Mouse (Mus musculus): ENCODE measurements at regions not wholly inside any gene's neighbourhood (a gene's known extent, or its start where the extent isn't known, plus 50 kb on each side); places are given as distances from the start of the nearest gene placed in this dataset.
A peak's percentile ranks its signal among the peaks of the same experiment; 100 is the strongest.

- Histone ChIP-seq H3K9ac (ENCODE audit: low read length) (no peak overlapping the region), H3K4me1 (ENCODE audit: control insufficient read depth, insufficient read depth, low read length) (no peaks in the 10 kb centered on the region), H3K27me3 (ENCODE audit: control insufficient read depth, insufficient read depth, low read length) (no peaks in the 10 kb centered on the region), H3K27ac (ENCODE audit: low read depth, low read length) (no peak overlapping the region), H3K4me2 (no peak overlapping the region), H3K36me3 (ENCODE audit: control insufficient read depth, insufficient read depth, low read length) (no peaks in the 10 kb centered on the region), H3K9me3 (ENCODE audit: control insufficient read depth, low read length) (no peaks in the 10 kb centered on the region), H3K4me3 (ENCODE audit: low read depth, low read length) (no peak overlapping the region)
- ATAC-seq (ENCODE audit: low FRiP score) (no peak), DNase-seq (ENCODE audit: low spot score, missing footprints) (peak; percentile 53)
- WGBS = 69% methylated on average over 4 of the region's 4 CpGs
Observed at GRCm38 (mm10) chr9:47332929-47333328, 197.0 kb upstream of the Cadm1 start.

DNA sequence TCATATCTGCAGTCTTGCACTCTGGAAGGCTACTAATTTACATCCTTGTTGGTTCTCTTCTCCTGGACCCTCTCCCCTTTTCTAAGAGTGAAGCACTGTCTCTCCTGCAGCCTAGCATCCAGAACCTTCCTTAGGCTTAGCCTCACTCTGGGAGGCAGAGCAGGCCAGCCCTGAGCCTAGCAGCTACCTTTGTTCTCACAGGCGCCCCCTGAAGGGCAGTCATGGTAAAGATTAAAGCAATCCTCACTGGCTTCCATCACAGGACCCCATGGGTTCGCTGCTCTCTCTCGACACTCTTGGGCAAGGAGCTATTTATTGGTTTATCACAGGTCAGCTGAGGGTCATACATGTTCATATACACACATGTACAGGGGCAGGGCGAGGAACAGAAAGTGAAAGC lies 191.8 kb upstream of the Cadm1 start:
- Histone ChIP-seq H3K27ac (ENCODE audit: low read depth, low read length) (no peak overlapping the region), H3K9ac (ENCODE audit: low read length) (no peak overlapping the region), H3K4me2 (no peak overlapping the region), H3K27me3 (ENCODE audit: control insufficient read depth, insufficient read depth, low read length) (no peaks in the 10 kb centered on the region), H3K4me1 (ENCODE audit: control insufficient read depth, insufficient read depth, low read length) (no peaks in the 10 kb centered on the region), H3K4me3 (ENCODE audit: low read depth, low read length) (no peak overlapping the region), H3K36me3 (ENCODE audit: control insufficient read depth, insufficient read depth, low read length) (no peaks in the 10 kb centered on the region), H3K9me3 (ENCODE audit: control insufficient read depth, low read length) (no peaks in the 10 kb centered on the region)
- ATAC-seq (ENCODE audit: low FRiP score) (no peak), DNase-seq (ENCODE audit: low spot score, missing footprints) (no peak)
- WGBS = 54% methylated on average over 4 of the region's 4 CpGs

DNA sequence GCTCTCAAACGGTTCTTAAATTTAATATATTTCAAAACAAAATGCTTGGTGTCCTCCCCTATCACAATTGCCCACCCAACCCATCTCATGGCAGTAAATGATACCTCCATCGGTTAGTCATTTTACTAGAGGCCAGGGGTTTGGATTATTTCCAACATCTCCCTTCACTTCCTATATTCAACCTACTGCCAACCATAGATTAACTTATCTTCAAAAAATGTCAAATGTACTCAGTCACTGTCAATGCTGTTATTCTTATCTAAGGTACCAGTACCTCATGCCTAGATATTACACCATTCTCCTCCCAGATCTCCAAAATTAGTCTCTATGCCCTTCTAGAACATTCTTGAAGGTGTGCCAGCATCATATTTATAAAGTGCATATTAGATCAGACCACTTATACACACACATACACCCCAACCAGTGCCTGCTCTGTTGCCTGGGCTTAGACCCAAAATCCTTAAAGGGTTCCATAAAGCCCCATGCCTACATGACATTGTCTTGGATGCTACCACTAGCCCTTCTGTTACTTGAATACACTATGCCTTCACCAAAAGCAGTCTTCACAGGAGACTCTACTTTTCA lies 183.4 kb upstream of the Cadm1 start:
- DNase-seq (ENCODE audit: low spot score, missing footprints) (no peak), ATAC-seq (ENCODE audit: low FRiP score) (no peak)
- Histone ChIP-seq H3K4me2 (no peak overlapping the region), H3K4me1 (ENCODE audit: control insufficient read depth, insufficient read depth, low read length) (no peaks in the 10 kb centered on the region), H3K9me3 (ENCODE audit: control insufficient read depth, low read length) (no peaks in the 10 kb centered on the region), H3K27ac (ENCODE audit: low read depth, low read length) (no peak overlapping the region), H3K36me3 (ENCODE audit: control insufficient read depth, insufficient read depth, low read length) (no peaks in the 10 kb centered on the region), H3K27me3 (ENCODE audit: control insufficient read depth, insufficient read depth, low read length) (no peaks in the 10 kb centered on the region; the same call in 1 of the 2 replicates), H3K4me3 (ENCODE audit: low read depth, low read length) (no peak overlapping the region), H3K9ac (ENCODE audit: low read length) (no peak overlapping the region)
- WGBS = 95% methylated on average over 2 of the region's 2 CpGs

- Histone ChIP-seq H3K36me3 (ENCODE audit: control insufficient read depth, insufficient read depth, low read length) (no peaks in the 10 kb centered on the region), H3K4me1 (ENCODE audit: control insufficient read depth, insufficient read depth, low read length) (peaks cover 7% of the 10 kb centered on the region; the same call in 1 of the 2 replicates), H3K27me3 (ENCODE audit: control insufficient read depth, insufficient read depth, low read length) (no peaks in the 10 kb centered on the region; the same call in 1 of the 2 replicates), H3K9ac (ENCODE audit: low read length) (no peak overlapping the region), H3K9me3 (ENCODE audit: control insufficient read depth, low read length) (no peaks in the 10 kb centered on the region), H3K27ac (ENCODE audit: low read depth, low read length) (no peak overlapping the region), H3K4me3 (ENCODE audit: low read depth, low read length) (no peak overlapping the region), H3K4me2 (no peak overlapping the region)
- WGBS = 87% methylated on average over 5 of the region's 5 CpGs
- ATAC-seq (ENCODE audit: low FRiP score) (no peak), DNase-seq (ENCODE audit: low spot score, missing footprints) (peak; percentile 67)
Observed at GRCm38 (mm10) chr9:47350301-47350700, 179.7 kb upstream of the Cadm1 start.

DNA sequence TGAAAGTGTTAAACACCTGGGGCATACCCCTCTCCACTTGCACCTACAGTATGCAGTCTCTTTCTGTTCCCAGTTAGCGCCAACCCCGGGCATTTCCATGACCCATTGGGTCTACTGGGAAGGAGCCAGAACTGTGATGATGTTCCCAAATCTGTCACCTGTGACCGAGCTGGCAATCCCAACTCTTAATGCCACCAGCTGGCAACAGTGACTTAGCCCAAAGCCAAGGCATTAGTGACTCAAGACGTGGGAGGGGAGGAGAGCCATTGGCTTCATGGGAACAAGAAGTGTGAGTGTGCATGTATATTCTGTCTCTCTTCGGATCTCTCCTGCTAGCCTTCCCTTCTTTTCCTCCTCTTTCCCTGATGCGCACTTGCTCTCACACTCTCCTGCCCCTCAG lies 178.9 kb upstream of the Cadm1 start:
- no peaks in the 10 kb centered on the region; the same call in 1 of the 2 replicates for H3K27me3 ChIP-seq (ENCODE audit: control insufficient read depth, insufficient read depth, low read length)
- no peak overlapping the region for H3K4me2 ChIP-seq
- ATAC-seq (ENCODE audit: low FRiP score) (no peak), DNase-seq (ENCODE audit: low spot score, missing footprints) (peak; percentile 69)
- WGBS = 91% methylated on average over 6 of the region's 6 CpGs
- peaks cover 7% of the 10 kb centered on the region; the same call in 1 of the 2 replicates for H3K4me1 ChIP-seq (ENCODE audit: control insufficient read depth, insufficient read depth, low read length)
- no peak overlapping the region for H3K27ac ChIP-seq (ENCODE audit: low read depth, low read length)
- no peaks in the 10 kb centered on the region for H3K36me3 ChIP-seq (ENCODE audit: control insufficient read depth, insufficient read depth, low read length)
- no peak overlapping the region for H3K4me3 ChIP-seq (ENCODE audit: low read depth, low read length)
- no peak overlapping the region for H3K9ac ChIP-seq (ENCODE audit: low read length)
- no peaks in the 10 kb centered on the region for H3K9me3 ChIP-seq (ENCODE audit: control insufficient read depth, low read length)

DNA sequence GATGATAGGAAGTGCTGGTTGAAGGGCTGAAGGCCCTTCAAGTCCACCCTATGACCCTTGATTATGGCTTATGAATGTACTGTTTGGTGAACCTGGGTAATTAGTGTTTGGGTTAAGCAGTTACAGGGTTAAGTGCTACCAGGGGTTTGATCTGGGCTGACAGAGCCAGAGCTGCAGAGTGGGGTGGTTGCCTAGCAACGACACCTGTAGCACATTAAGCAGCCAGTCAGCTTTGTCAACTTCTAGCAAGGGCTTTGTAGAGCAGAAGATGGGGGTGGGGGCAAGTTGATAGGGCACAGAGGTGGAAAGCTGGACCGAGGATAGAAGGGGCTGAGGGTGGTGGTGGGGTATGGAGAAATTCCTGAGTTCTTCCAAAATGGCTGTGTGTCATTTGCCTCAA lies 177.0 kb upstream of the Cadm1 start:
- H3K36me3 ChIP-seq (ENCODE audit: control insufficient read depth, insufficient read depth, low read length) = no peaks in the 10 kb centered on the region
- H3K4me1 ChIP-seq (ENCODE audit: control insufficient read depth, insufficient read depth, low read length) = peaks cover 7% of the 10 kb centered on the region; the same call in 1 of the 2 replicates
- no peaks in the 10 kb centered on the region for H3K9me3 ChIP-seq (ENCODE audit: control insufficient read depth, low read length)
- no peak overlapping the region for H3K9ac ChIP-seq (ENCODE audit: low read length)
- no peak overlapping the region for H3K27ac ChIP-seq (ENCODE audit: low read depth, low read length)
- 17% methylated on average over 2 of the region's 2 CpGs for WGBS
- H3K4me3 ChIP-seq (ENCODE audit: low read depth, low read length) = no peak overlapping the region
- H3K27me3 ChIP-seq (ENCODE audit: control insufficient read depth, insufficient read depth, low read length) = no peaks in the 10 kb centered on the region; the same call in 1 of the 2 replicates
- H3K4me2 ChIP-seq = no peak overlapping the region
- DNase-seq (ENCODE audit: low spot score, missing footprints) (peak; percentile 75), ATAC-seq (ENCODE audit: low FRiP score) (no peak)

DNA sequence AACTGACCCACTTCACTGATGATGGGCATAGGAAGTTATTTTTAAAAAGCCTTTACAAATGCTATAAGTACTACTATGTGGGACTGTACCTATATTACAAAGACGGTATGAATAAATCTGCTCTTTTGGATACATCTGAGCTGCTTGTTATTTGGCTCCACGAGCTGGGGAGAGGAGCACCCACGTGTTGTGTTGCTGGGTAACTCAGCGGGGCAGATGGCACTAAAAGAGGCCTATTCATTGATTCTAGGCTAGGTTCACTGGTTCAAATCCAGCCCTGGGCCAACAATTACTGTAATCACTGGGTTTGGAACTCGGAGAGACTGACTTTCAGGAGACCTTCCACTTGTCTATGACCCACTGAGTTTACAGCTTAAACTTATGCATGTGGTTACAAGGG lies 176.0 kb upstream of the Cadm1 start:
- ATAC-seq (ENCODE audit: low FRiP score) (no peak), DNase-seq (ENCODE audit: low spot score, missing footprints) (peak; percentile 71)
- no peak overlapping the region for H3K27ac ChIP-seq (ENCODE audit: low read depth, low read length)
- H3K9ac ChIP-seq (ENCODE audit: low read length) = no peak overlapping the region
- H3K4me3 ChIP-seq (ENCODE audit: low read depth, low read length) = no peak overlapping the region
- no peaks in the 10 kb centered on the region for H3K9me3 ChIP-seq (ENCODE audit: control insufficient read depth, low read length)
- WGBS = 81% methylated on average over 5 of the region's 5 CpGs
- no peaks in the 10 kb centered on the region; the same call in 1 of the 2 replicates for H3K27me3 ChIP-seq (ENCODE audit: control insufficient read depth, insufficient read depth, low read length)
- H3K4me1 ChIP-seq (ENCODE audit: control insufficient read depth, insufficient read depth, low read length) = peaks cover 7% of the 10 kb centered on the region; the same call in 1 of the 2 replicates
- no peaks in the 10 kb centered on the region for H3K36me3 ChIP-seq (ENCODE audit: control insufficient read depth, insufficient read depth, low read length)
- H3K4me2 ChIP-seq = no peak overlapping the region

- ATAC-seq (ENCODE audit: low FRiP score) (no peak), DNase-seq (ENCODE audit: low spot score, missing footprints) (peak; percentile 70)
- no peak overlapping the region for H3K9ac ChIP-seq (ENCODE audit: low read length)
- H3K27me3 ChIP-seq (ENCODE audit: control insufficient read depth, insufficient read depth, low read length) = no peaks in the 10 kb centered on the region; the same call in 1 of the 2 replicates
- H3K9me3 ChIP-seq (ENCODE audit: control insufficient read depth, low read length) = no peaks in the 10 kb centered on the region
- no peak overlapping the region for H3K4me2 ChIP-seq
- no peaks in the 10 kb centered on the region for H3K36me3 ChIP-seq (ENCODE audit: control insufficient read depth, insufficient read depth, low read length)
- 73% methylated on average over 2 of the region's 2 CpGs for WGBS
- no peak overlapping the region for H3K27ac ChIP-seq (ENCODE audit: low read depth, low read length)
- H3K4me1 ChIP-seq (ENCODE audit: control insufficient read depth, insufficient read depth, low read length) = peaks cover 7% of the 10 kb centered on the region; the same call in 1 of the 2 replicates
- no peak overlapping the region for H3K4me3 ChIP-seq (ENCODE audit: low read depth, low read length)
Observed at GRCm38 (mm10) chr9:47354423-47354822, 175.6 kb upstream of the Cadm1 start.

DNA sequence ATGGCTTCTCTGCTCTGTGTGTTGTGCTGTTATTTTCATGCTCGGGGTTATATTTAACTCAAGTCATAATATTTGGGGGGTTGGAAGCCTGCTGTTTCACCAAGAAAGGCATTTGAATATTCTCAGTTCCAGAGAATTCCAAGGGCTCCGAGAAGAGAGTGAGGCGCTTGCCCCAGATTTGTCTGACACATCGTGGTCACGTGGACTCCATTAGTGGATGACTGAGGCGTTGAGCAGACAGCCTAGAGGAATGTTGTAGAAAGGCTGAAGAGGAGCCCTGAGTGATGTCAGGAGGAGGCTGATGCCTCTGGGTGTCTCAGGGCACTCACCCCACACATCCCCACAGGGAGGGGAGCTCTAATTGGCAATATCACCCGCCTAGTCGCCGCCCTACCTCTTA lies 175.1 kb upstream of the Cadm1 start:
- Histone ChIP-seq H3K4me3 (ENCODE audit: low read depth, low read length) (no peak overlapping the region), H3K27ac (ENCODE audit: low read depth, low read length) (no peak overlapping the region), H3K27me3 (ENCODE audit: control insufficient read depth, insufficient read depth, low read length) (no peaks in the 10 kb centered on the region; the same call in 1 of the 2 replicates), H3K4me1 (ENCODE audit: control insufficient read depth, insufficient read depth, low read length) (peaks cover 7% of the 10 kb centered on the region; the same call in 1 of the 2 replicates), H3K9ac (ENCODE audit: low read length) (no peak overlapping the region), H3K9me3 (ENCODE audit: control insufficient read depth, low read length) (no peaks in the 10 kb centered on the region), H3K36me3 (ENCODE audit: control insufficient read depth, insufficient read depth, low read length) (no peaks in the 10 kb centered on the region), H3K4me2 (no peak overlapping the region)
- WGBS = 91% methylated on average over 9 of the region's 9 CpGs
- DNase-seq (ENCODE audit: low spot score, missing footprints) (no peak), ATAC-seq (ENCODE audit: low FRiP score) (no peak)

Measured in midbrain, embryonic 11.5 days (tissue).